Mouse (Mus musculus) midbrain, embryonic 10.5 days (tissue): ENCODE results near the gene Meox2. TPM values are rescaled to one million over a fixed set of nuclear protein-coding genes. Genes with fewer than 3 reads are reported as not detected.
A peak's percentile ranks its signal among the peaks of the same experiment; 100 is the strongest.

Source experiments
- DNase-seq: peaks from one replicate; pipeline ENCODE4 v3.0.0-alpha.2; 2017; ENCODE audit warnings: low spot score
- H3K27ac ChIP-seq: fragments of 300-500 bp; sonication (generic); replicated peaks from 2 replicates; pipeline ENCODE4 v1.5.1; 2016; ENCODE audit warnings: mild to moderate bottlenecking
- H3K27me3 ChIP-seq: fragments of 300-500 bp; sonication (generic); 2 replicates; pipeline ENCODE4 v1.6.1; 2016; ENCODE audit warnings: low read depth, mild to moderate bottlenecking; ENCODE audit not compliant: poor library complexity, severe bottlenecking
- H3K36me3 ChIP-seq: fragments of 300-500 bp; sonication (generic); 2 replicates; pipeline ENCODE4 v1.6.1; 2016; ENCODE audit warnings: mild to moderate bottlenecking, moderate library complexity
- H3K4me1 ChIP-seq: fragments of 300-500 bp; sonication (generic); 2 replicates; pipeline ENCODE4 v1.6.1; 2016
- H3K4me3 ChIP-seq: fragments of 300-500 bp; sonication (generic); 2 replicates; pipeline ENCODE4 v1.5.1; 2016; ENCODE audit warnings: mild to moderate bottlenecking, moderate library complexity
- H3K9me3 ChIP-seq: fragments of 300-500 bp; sonication (generic); replicated peaks from 2 replicates; pipeline ENCODE4 v1.6.1; 2016; ENCODE audit warnings: mild to moderate bottlenecking
- WGBS: fragments of 180-500 bp; shearing (Covaris S2); methylation state at CpG from one replicate; pipeline ENCODE4 v1.1.7; 2016; 5-methylcytosine and 5-hydroxymethylcytosine counted together
- polyA plus RNA-seq: library from polyadenylated mRNA; unstranded; fragments of >200 nt; fragmentation: Nextera tagmentation; extraction: Ambion mirVana; gene quantifications from 2 replicates; pipeline ENCODE4 v1.2.1, GENCODE M21; 2016

Gene Meox2
- polyA plus RNA-seq, 1 experiment from 2014 or later = 0.95 TPM

DNA sequence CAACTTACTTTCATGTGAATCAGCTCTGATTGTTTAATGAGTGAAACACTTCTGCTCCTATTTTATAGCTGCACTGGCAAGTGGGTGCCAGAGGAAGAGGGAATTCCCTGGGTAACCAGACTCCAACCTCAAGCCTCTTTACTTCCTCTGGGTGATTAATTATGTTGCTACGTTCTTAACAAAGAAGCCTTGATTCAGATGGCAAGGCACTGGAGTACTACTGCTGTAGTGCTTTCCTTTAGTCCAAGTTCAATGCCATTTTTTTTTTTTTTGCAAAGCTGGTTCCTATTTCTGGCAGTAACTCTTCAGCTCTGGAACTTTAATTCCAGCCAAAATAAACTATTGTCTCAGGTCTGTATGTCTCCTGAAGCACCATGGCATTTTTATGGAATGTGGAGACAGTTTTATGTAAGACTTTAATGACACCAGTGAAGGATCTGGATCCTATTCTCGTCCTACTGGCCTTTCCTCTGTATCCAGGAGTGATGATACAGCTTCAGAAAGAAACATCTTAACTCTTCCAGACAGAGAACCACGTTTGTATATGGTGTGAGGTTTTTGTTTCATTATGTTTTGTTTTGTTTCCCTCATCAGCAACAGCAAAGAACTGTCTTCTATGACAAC lies 33.9 kb downstream of the Meox2 start:
- 67% methylated on average over 3 of the region's 3 CpGs for WGBS

DNA sequence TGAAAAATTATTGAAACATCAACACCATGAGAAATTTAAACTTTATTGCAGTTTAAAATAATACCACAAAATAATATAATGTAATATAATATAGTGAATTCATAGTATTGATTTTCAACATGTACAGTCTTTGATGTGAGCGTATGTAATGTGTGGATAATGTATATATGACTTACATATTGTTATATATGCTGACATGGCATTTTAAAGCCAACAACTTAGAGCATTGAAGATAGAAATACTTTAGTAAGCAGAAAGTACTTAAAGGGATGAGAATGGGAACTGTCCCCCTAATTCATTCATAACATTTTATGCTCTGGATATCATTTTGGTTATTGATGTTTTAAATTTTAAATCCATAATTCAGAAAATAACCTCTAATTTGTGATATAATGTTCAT lies 35.5 kb downstream of the Meox2 start:
- Histone ChIP-seq H3K4me1 (no peaks in the 10 kb centered on the region), H3K36me3 (no peaks in the 10 kb centered on the region), H3K4me3 (no peak overlapping the region), H3K27me3 (no peaks in the 10 kb centered on the region), H3K27ac (no peak overlapping the region), H3K9me3 (no peaks in the 10 kb centered on the region)
- DNase-seq = no peak
- 94% methylated on average over 1 of the region's 1 CpGs for WGBS

More for the DNA sequence above, 33.9 kb downstream of the Meox2 start:
- no peaks in the 10 kb centered on the region for H3K9me3 ChIP-seq
- H3K36me3 ChIP-seq = no peaks in the 10 kb centered on the region
- no peaks in the 10 kb centered on the region for H3K4me1 ChIP-seq
- no peak for DNase-seq
- H3K27me3 ChIP-seq = no peaks in the 10 kb centered on the region
- H3K4me3 ChIP-seq = no peak overlapping the region
- no peak overlapping the region for H3K27ac ChIP-seq

DNA sequence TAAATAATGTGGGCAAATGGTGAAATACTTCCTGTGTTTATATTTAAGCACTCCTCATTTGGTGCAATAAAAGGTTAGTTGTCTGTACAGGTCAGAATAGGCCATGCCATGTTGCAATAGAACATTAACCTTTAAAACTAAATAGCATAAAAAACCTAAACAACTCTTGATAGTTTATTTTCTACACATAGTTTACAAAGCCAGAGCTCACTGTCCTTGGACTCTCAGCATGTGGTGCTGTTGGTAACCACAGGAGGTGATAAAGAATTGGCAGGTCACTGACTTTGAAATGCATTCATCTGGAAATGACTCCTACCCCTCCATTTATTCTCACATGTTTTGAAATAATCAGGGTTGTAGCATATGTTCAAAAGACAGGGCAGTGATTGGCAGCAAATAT lies 59.4 kb downstream of the Meox2 start:
- Histone ChIP-seq H3K4me1 (no peaks in the 10 kb centered on the region), H3K9me3 (no peaks in the 10 kb centered on the region), H3K4me3 (no peak overlapping the region), H3K27ac (no peak overlapping the region), H3K36me3 (no peaks in the 10 kb centered on the region), H3K27me3 (no peaks in the 10 kb centered on the region)
- no peak for DNase-seq

DNA sequence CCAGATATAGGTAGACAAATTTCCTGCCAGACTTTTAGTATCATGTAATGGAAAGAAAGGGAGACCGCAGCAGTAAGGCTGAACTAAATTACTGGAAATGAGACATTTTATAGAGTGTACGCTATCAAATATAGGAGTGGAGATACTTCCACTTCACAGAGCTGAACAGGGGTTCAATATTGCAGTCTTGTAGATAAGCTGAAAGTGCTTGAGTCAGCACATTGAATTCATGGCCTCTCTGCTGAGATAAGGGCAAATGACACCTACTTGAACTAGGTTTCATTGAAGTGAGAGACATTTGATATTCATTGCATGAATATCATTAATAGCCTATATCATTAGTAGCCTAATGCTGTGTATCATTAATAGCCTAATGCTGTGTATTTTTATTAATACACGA lies 65.0 kb downstream of the Meox2 start:
- WGBS = 89% methylated on average over 3 of the region's 3 CpGs
- Histone ChIP-seq H3K27ac (no peak overlapping the region), H3K4me3 (no peak overlapping the region), H3K4me1 (no peaks in the 10 kb centered on the region), H3K27me3 (no peaks in the 10 kb centered on the region), H3K9me3 (no peaks in the 10 kb centered on the region), H3K36me3 (no peaks in the 10 kb centered on the region)
- no peak for DNase-seq

DNA sequence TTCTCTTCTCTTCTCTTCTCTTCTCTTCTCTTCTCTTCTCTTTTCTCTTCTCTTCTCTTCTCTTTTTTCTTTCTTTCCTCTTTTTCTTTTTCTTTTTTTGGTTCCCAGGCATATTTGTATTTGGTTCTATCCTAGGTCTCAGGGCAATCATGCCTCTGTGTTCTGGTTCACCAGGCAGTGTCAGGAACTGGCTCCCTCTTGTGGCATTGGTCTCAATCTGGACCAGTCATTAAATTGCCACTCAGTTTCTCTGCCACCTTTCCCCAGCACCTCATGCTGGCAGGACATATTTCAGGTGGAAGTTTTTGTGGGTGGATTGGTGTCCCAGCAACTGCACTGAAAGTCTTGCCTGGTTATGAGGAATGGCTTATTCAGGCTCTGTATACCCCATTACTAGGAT lies 75.3 kb downstream of the Meox2 start:
- H3K9me3 ChIP-seq = no peaks in the 10 kb centered on the region
- H3K36me3 ChIP-seq = no peaks in the 10 kb centered on the region
- peak; percentile 14 for DNase-seq
- no peak overlapping the region for H3K27ac ChIP-seq
- H3K4me1 ChIP-seq = no peaks in the 10 kb centered on the region
- no peak overlapping the region for H3K4me3 ChIP-seq
- no peaks in the 10 kb centered on the region for H3K27me3 ChIP-seq

DNA sequence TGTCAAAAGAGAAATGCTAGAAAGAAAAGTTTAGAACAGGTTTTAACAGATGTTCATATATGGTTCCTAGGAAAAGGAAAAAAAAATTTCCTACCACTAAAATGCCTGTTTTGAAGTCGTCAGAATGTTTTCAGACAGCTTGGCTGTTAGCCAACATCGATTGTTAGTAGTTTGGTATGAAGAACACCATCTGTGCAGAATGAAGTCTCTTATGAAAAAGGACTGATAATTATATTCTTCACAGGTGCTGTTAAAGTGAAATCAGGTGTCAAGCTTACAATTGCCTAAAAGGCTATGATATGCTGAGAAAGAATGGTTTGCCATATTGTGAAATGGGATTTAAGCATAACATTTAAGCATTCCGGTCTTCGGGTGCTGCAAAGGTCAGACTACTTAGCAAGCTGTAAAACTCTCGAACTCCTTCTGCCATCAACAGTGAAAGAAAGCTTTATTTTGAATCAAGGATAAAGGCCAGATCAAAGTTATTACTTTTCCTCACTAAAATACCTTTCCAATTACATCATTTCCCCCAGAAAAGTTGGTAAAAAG lies 80.7 kb downstream of the Meox2 start:
- DNase-seq = no peak
- Histone ChIP-seq H3K4me1 (no peaks in the 10 kb centered on the region), H3K27ac (no peak overlapping the region), H3K27me3 (no peaks in the 10 kb centered on the region), H3K9me3 (no peaks in the 10 kb centered on the region), H3K36me3 (no peaks in the 10 kb centered on the region), H3K4me3 (no peak overlapping the region)
- 85% methylated on average over 5 of the region's 5 CpGs for WGBS

Other genes with a start within 250 kb of the Meox2 start
- 0.30 and 0.32 TPM in 2 replicates for gene Agmo, start 133.1 kb downstream of the Meox2 start, polyA plus RNA-seq